Mouse (Mus musculus) brain, embryonic 18.5 days (tissue): Measurements from ENCODE around the gene Acaca.
A peak's percentile ranks its signal among the peaks of the same experiment; 100 is the strongest.

Source experiments
- DNase-seq: peaks from one replicate; pipeline ENCODE4 v3.0.0-alpha.2; 2012; ENCODE audit warnings: low read depth, low spot score

Acaca gene

GRCm38 (mm10) chr11:84243562-84243961, 114.1 kb downstream of the Acaca start:
- peak; percentile 4 for DNase-seq

GRCm38 (mm10) chr11:84247370-84247769, 117.9 kb downstream of the Acaca start:
- no peak for DNase-seq

- no peak for DNase-seq
Observed at GRCm38 (mm10) chr11:84251170-84251569, 121.7 kb downstream of the Acaca start.

GRCm38 (mm10) chr11:84252425-84252824, 123.0 kb downstream of the Acaca start:
- no peak for DNase-seq

GRCm38 (mm10) chr11:84255879-84256278, 126.4 kb downstream of the Acaca start:
- DNase-seq: no peak

GRCm38 (mm10) chr11:84258053-84258710, 128.7 kb downstream of the Acaca start:
- DNase-seq: no peak

- no peak for DNase-seq
Observed at GRCm38 (mm10) chr11:84264490-84264889, 135.0 kb downstream of the Acaca start.

GRCm38 (mm10) chr11:84268068-84268467, 138.6 kb downstream of the Acaca start:
- DNase-seq: no peak

- DNase-seq: no peak
Observed at GRCm38 (mm10) chr11:84270511-84270910, 141.0 kb downstream of the Acaca start.

GRCm38 (mm10) chr11:84271948-84272347, 142.5 kb downstream of the Acaca start:
- DNase-seq: no peak

- no peak for DNase-seq
Observed at GRCm38 (mm10) chr11:84272574-84272973, 143.1 kb downstream of the Acaca start.

GRCm38 (mm10) chr11:84276979-84277378, 147.5 kb downstream of the Acaca start:
- DNase-seq: no peak

- no peak for DNase-seq
Observed at GRCm38 (mm10) chr11:84281280-84281679, 151.8 kb downstream of the Acaca start.

- no peak for DNase-seq
Observed at GRCm38 (mm10) chr11:84282944-84283703, 153.7 kb downstream of the Acaca start.

GRCm38 (mm10) chr11:84290781-84291180, 161.3 kb downstream of the Acaca start:
- DNase-seq: no peak

- no peak for DNase-seq
Observed at GRCm38 (mm10) chr11:84292532-84292931, 163.1 kb downstream of the Acaca start.

GRCm38 (mm10) chr11:84293288-84293687, 163.8 kb downstream of the Acaca start:
- DNase-seq: no peak

GRCm38 (mm10) chr11:84296337-84296736, 166.9 kb downstream of the Acaca start:
- DNase-seq: no peak

GRCm38 (mm10) chr11:84305474-84305873, 176.0 kb downstream of the Acaca start:
- no peak for DNase-seq

- DNase-seq: no peak
Observed at GRCm38 (mm10) chr11:84306158-84306742, 176.8 kb downstream of the Acaca start.

GRCm38 (mm10) chr11:84324032-84324752, 194.7 kb downstream of the Acaca start:
- peak; percentile 14 for DNase-seq

- DNase-seq: no peak
Observed at GRCm38 (mm10) chr11:84327086-84327485, 197.6 kb downstream of the Acaca start.
